Mouse (Mus musculus): Measurements from ENCODE around the gene Scn3b.

DNA sequence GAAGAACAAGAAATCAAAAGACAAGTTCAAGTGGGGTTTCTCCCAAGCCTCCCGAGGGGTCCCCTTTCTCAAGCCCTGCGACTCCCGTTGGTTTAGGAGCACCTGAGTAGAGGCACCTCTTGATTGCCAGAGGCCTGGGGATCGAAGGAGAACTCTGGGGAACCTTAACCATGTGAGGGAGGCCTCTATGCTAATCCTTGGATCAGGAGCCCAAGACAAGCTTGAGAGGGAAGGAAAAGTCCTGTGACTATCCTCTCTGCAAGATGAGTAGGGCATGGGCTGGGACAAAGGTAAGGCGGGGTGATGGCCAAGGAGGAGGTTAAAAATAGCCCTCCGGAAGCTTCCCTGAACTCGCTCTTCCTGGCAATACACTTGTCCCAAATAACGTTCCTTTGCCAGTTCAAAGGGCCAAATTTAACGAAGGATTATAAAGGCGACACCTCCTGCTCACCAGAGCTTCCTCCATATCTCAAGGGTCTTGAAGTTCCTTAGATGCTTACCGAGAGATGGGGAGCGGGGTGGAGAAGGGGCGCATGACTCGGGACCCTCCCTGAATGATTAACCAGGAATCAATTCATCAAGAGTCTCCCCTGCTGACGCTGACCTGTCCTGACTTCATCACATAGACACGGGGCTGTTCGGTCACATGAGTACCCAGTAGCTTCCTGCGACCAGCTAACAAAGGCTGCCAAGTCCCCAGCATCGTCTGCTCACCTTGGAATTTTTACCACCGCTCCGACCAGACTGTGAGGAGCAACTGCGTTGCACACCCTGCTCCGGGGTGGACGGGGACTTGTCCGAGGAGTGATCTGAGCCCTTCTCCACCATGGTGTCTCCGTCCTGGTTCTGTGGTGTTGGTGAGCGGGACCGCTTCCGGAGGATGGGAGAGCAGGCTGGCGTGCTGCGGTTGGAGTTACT is 64.0 kb downstream of the Scn3b start:
- TF ChIP-seq POLR2A (IDR thresholded peaks at IDR 0.05; ENCODE audit: low read depth, low read length) (no peak), CTCF (IDR thresholded peaks at IDR 0.05; ENCODE audit: borderline replicate concordance, insufficient read depth, low read length) (no peak)

All from embryonic fibroblast, embryonic 13.5 days (primary cell).